Mouse (Mus musculus): ENCODE data around the gene Psen2. TPM values are rescaled to one million over a fixed set of nuclear protein-coding genes. Genes with fewer than 3 reads are reported as not detected.
A peak's percentile ranks its signal among the peaks of the same experiment; 100 is the strongest.

Psen2 gene
- total and polyA plus RNA-seq, 3 experiments, result 23.4 to 46.1 (median 45.3) TPM

DNA sequence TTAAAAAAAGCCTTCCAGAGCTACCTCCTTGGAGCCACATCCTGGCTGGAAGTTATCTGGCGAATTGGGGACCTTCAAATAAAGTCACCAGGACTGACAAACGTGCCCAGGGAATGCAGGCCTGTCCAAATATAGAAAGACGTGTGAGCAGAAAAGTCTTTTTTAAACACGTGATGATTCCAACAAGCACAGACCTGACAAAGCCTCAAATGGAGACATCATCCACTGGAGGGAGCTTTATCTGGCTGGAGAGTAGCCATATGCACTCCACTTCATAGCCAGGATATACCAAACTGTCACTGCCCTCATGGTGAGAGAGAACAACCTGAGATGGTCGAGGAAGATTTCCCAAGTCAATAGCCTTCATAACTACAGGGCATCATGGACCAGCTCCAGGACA is 77.4 kb downstream of the Psen2 start:
- in situ Hi-C loops (cut with MboI; ENCODE audit: low pct_ligation_motif_present, low pct_unique_long_range_greater_than_20kb, low sequenced_read_pairs), result no loop called here
- Histone ChIP-seq H3K9me3 (replicated peaks; ENCODE audit: low read length) (peaks cover 8% of the 10 kb centered on the region), H3K4me2 (ENCODE audit: insufficient read depth, low read depth, poor library complexity, severe bottlenecking) (no peak overlapping the region), H3K36me3 (replicated peaks in 1 of 2; ENCODE audit: control insufficient read depth in 1 of 2, insufficient read depth in 1 of 2, low read length in 1 of 2) (peaks cover 60 to 95% of the 10 kb centered on the region in 2 experiments), H3K9ac (ENCODE audit: insufficient read depth, low read depth) (no peak overlapping the region), H3K27ac (ENCODE audit: insufficient read depth, low read depth) (no peak overlapping the region), H3K4me1 (ENCODE audit: control insufficient read depth in 1 of 2, insufficient read depth in 2 of 2) (peaks cover 30 to 94% of the 10 kb centered on the region in 2 experiments), H3K79me2 (replicated peaks; ENCODE audit: control insufficient read depth, extremely low read depth, insufficient read depth, poor library complexity, severe bottlenecking) (peaks cover 98% of the 10 kb centered on the region), H3K4me3 (replicated peaks in 1 of 3; ENCODE audit: low read depth in 2 of 3, low read length in 2 of 3, poor library complexity in 1 of 3) (no peak overlapping the region), H3K27me3 (replicated peaks) (no peaks in the 10 kb centered on the region)
- TF ChIP-seq IRF4 (IDR thresholded peaks at IDR 0.05; ENCODE audit: low read depth, low read length), result no peak
- no peak for TF ChIP-seq ZNF384 (IDR thresholded peaks at IDR 0.05; ENCODE audit: low read depth, low read length)
- TF ChIP-seq RAD21 (IDR thresholded peaks at IDR 0.05; ENCODE audit: low read depth, low read length), result peak; percentile 4
- no peak for TF ChIP-seq MAX (IDR thresholded peaks at IDR 0.05; ENCODE audit: low read length)
- no peak for TF ChIP-seq CHD1 (IDR thresholded peaks at IDR 0.05; ENCODE audit: low read depth, low read length)
- TF ChIP-seq KAT2A (IDR thresholded peaks at IDR 0.05; ENCODE audit: insufficient replicate concordance, low read length), result no peak
- TF ChIP-seq CTCF (conservative IDR thresholded peaks at IDR 0.05 in 1 of 2, IDR thresholded peaks at IDR 0.05 in 1 of 2; ENCODE audit: low read depth in 2 of 2, low read length in 2 of 2), result peak in 1 of 2 experiments; percentile 39; a peak in 1 of 4 replicates
- peak; percentile 48 for TF ChIP-seq SMC3 (IDR thresholded peaks at IDR 0.05; ENCODE audit: low read depth, low read length)
- DNase-seq (ENCODE audit: extremely low read depth), result no peak
- dilution Hi-C loops (cut with MboI; ENCODE audit: extremely low pct_ligation_motif_present, extremely low pct_unique_long_range_greater_than_20kb, low sequenced_read_pairs), result no loop called here

- no peak overlapping the region for H3K4me3 ChIP-seq (replicated peaks in 1 of 3; ENCODE audit: low read depth in 2 of 3, low read length in 2 of 3, poor library complexity in 1 of 3)
- no peaks in the 10 kb centered on the region for H3K27me3 ChIP-seq (replicated peaks)
- no peak overlapping the region for H3K27ac ChIP-seq (ENCODE audit: insufficient read depth, low read depth)
- dilution Hi-C loops (cut with MboI; ENCODE audit: extremely low pct_ligation_motif_present, extremely low pct_unique_long_range_greater_than_20kb, low sequenced_read_pairs) (no loop called here), in situ Hi-C loops (cut with MboI; ENCODE audit: low pct_ligation_motif_present, low pct_unique_long_range_greater_than_20kb, low sequenced_read_pairs) (no loop called here)
- TF ChIP-seq IRF4 (IDR thresholded peaks at IDR 0.05; ENCODE audit: low read depth, low read length) (no peak), UBTF (IDR thresholded peaks at IDR 0.05; ENCODE audit: low read depth, low read length) (no peak), ELF1 (IDR thresholded peaks at IDR 0.05; ENCODE audit: low read depth, low read length) (no peak), BHLHE40 (IDR thresholded peaks at IDR 0.05; ENCODE audit: low read depth, low read length) (no peak), MEF2A (IDR thresholded peaks at IDR 0.05; ENCODE audit: borderline replicate concordance, low read depth, low read length) (no peak), USF2 (conservative IDR thresholded peaks at IDR 0.05; ENCODE audit: low read depth, low read length) (no peak), HCFC1 (IDR thresholded peaks at IDR 0.05; ENCODE audit: low read depth, low read length) (no peak), POLR2AphosphoS2 (IDR thresholded peaks at IDR 0.05; ENCODE audit: low read depth, low read length) (no peak), POLR2A (IDR thresholded peaks at IDR 0.05; ENCODE audit: low read depth, low read length) (no peak), ZNF384 (IDR thresholded peaks at IDR 0.05; ENCODE audit: low read depth, low read length) (no peak), TCF12 (IDR thresholded peaks at IDR 0.05; ENCODE audit: low read depth, low read length) (no peak), MXI1 (IDR thresholded peaks at IDR 0.05; ENCODE audit: low read depth, low read length) (no peak), ETS1 (conservative IDR thresholded peaks at IDR 0.05; ENCODE audit: low read depth, low read length) (no peak), RAD21 (IDR thresholded peaks at IDR 0.05; ENCODE audit: low read depth, low read length) (no peak), NRF1 (IDR thresholded peaks at IDR 0.05; ENCODE audit: low read depth, low read length) (no peak)
- H3K4me2 ChIP-seq (ENCODE audit: insufficient read depth, low read depth, poor library complexity, severe bottlenecking), result no peak overlapping the region
- H3K79me2 ChIP-seq (replicated peaks; ENCODE audit: control insufficient read depth, extremely low read depth, insufficient read depth, poor library complexity, severe bottlenecking), result peaks cover 96% of the 10 kb centered on the region
- DNase-seq (ENCODE audit: extremely low read depth), result no peak
- peaks cover 26 to 93% of the 10 kb centered on the region in 2 experiments for H3K4me1 ChIP-seq (ENCODE audit: control insufficient read depth in 1 of 2, insufficient read depth in 2 of 2)
- H3K9me3 ChIP-seq (replicated peaks; ENCODE audit: low read length), result peaks cover 8% of the 10 kb centered on the region
- no peak overlapping the region for H3K9ac ChIP-seq (ENCODE audit: insufficient read depth, low read depth)
- peaks cover 66 to 98% of the 10 kb centered on the region in 2 experiments for H3K36me3 ChIP-seq (replicated peaks in 1 of 2; ENCODE audit: control insufficient read depth in 1 of 2, insufficient read depth in 1 of 2, low read length in 1 of 2)
These were observed 78.5 kb downstream of the Psen2 start for GRCm38 (mm10) chr1:180184768-180185167.

Measured in CH12.LX (cell line).